Mouse (Mus musculus) brain, adult 2 months (tissue): ENCODE results near the gene Rad51b.

Experiments
- DNase-seq: peaks from one replicate; pipeline ENCODE4 v3.0.0; 2011; ENCODE audit warnings: low read depth, low spot score

Gene Rad51b

DNA sequence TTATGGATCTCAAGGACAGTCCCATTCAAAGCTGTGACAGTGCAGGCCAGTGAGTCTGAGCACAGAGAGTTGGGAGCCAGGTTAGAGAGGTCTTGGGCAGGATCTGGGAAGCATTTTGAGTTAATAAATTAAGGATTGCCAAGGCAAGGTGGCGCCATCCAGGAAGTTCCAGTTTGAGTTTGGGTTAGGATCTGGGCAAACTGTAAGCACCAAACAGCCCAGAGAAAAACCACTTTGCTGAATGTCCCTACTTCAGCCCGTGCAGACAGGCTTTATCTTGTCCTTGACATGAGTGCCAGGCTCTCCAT, 563.1 kb downstream of the Rad51b start:
- DNase-seq: no peak
